Comparison of ENCODE assay signal across 8 mouse cellular contexts in the genomic region with DNA sequence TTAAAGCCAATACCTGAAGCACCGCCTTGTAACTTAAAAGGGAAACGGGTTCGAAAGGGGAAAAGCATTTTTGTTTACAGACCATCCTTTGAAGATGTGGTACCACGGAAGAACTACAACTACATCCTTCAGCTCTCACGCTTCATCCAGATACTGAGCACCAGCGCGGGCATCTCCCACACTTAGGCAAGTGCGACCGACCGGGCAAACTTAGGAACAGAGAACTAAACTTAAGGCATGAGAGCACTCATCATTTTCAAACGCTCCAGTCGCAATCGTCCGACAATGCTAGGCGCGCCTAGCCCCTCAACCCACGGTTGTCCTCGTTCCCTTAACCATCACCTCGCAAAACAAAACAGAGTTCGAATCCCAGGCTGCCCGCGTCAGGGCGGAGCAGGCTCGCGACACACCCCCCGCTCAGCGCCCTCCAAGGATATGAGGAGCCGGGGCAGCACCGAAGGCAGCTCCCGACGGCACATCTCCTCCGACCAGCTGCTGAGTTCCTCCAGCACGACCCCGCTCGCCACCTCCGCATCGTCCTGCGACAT. TPM values are rescaled to one million over a fixed set of nuclear protein-coding genes. Genes with fewer than 3 reads are reported as not detected.
DNase-seq lines count a peak whose midpoint lies in the region; ATAC-seq and TF ChIP-seq lines count a peak whose summit lies in the region.

No protein-coding gene starts in this region.

- H3K9me3 ChIP-seq in heart, postnatal 0 days (replicated peaks; ENCODE audit: control insufficient read depth, low read length): no peaks in the 10 kb centered on the region
- no peaks in the 10 kb centered on the region for H3K9me3 ChIP-seq in hindbrain, embryonic 16.5 days (ENCODE audit: control insufficient read depth, low read length)
- H3K9me3 ChIP-seq in midbrain, embryonic 13.5 days: no peaks in the 10 kb centered on the region

- H3K4me2 ChIP-seq in heart, postnatal 0 days (ENCODE audit: low read depth, low read length): peak overlapping the region; percentile 70
- H3K4me2 ChIP-seq in hindbrain, embryonic 16.5 days (ENCODE audit: low read length): peak overlapping the region; percentile 82
- peak overlapping the region; percentile 79 for H3K4me2 ChIP-seq in midbrain, embryonic 13.5 days (replicated peaks)

- no peaks in the 10 kb centered on the region for H3K27me3 ChIP-seq in heart, postnatal 0 days (ENCODE audit: control insufficient read depth, insufficient read depth, low read length)
- H3K27me3 ChIP-seq in hindbrain, embryonic 16.5 days (replicated peaks; ENCODE audit: control insufficient read depth, insufficient read depth, low read length): no peaks in the 10 kb centered on the region
- H3K27me3 ChIP-seq in midbrain, embryonic 13.5 days: no peaks in the 10 kb centered on the region

- no peak for TF ChIP-seq EP300 in heart, postnatal 0 days (IDR thresholded peaks at IDR 0.05; ENCODE audit: low read depth)

- peak overlapping the region; percentile 75 for H3K4me3 ChIP-seq in heart, postnatal 0 days (ENCODE audit: low read depth, low read length)
- H3K4me3 ChIP-seq in brown adipose tissue, adult 24 weeks (ENCODE audit: insufficient read depth, low read depth, low read length): peak overlapping the region; percentile 96
- peak overlapping the region; percentile 75 for H3K4me3 ChIP-seq in hindbrain, embryonic 16.5 days (ENCODE audit: low read length)
- H3K4me3 ChIP-seq in midbrain, embryonic 13.5 days (replicated peaks): peak overlapping the region; percentile 86

- ATAC-seq in heart, postnatal 0 days (ENCODE audit: insufficient read depth, low read depth): peak; percentile 57
- peak; percentile 84 for ATAC-seq in hindbrain, embryonic 16.5 days
- ATAC-seq in midbrain, embryonic 13.5 days: no peak; the same call in 1 of the 2 replicates

- no peak for DNase-seq in heart, postnatal 0 days (ENCODE audit: low spot score)
- no peak for DNase-seq in heart, adult 11 months
- no peak for DNase-seq in thymus, postnatal 25 days
- no peak for DNase-seq in layer of hippocampus, adult 9-10 months (ENCODE audit: low spot score)
- no peak for DNase-seq in right cerebral cortex, postnatal 36 days (ENCODE audit: low spot score in 2 of 2)

- H3K4me1 ChIP-seq in heart, postnatal 0 days (ENCODE audit: control insufficient read depth, insufficient read depth): 0 out of 2 replicates have a peak, but pooled peaks cover 3% of the 10 kb centered on the region
- H3K4me1 ChIP-seq in brown adipose tissue, adult 24 weeks (ENCODE audit: control insufficient read depth, insufficient read depth, insufficient read length, low read length): no peaks in the 10 kb centered on the region
- H3K4me1 ChIP-seq in hindbrain, embryonic 16.5 days (ENCODE audit: control insufficient read depth, insufficient read depth, low read depth, low read length): peaks cover 6% of the 10 kb centered on the region; the same call in 1 of the 2 replicates
- H3K4me1 ChIP-seq in midbrain, embryonic 13.5 days (replicated peaks): peaks cover 15% of the 10 kb centered on the region

- TF ChIP-seq CTCF in heart, postnatal 0 days (IDR thresholded peaks at IDR 0.05; ENCODE audit: low read depth): no peak

- no peak overlapping the region for H3K27ac ChIP-seq in heart, postnatal 0 days (ENCODE audit: low read depth)
- H3K27ac ChIP-seq in brown adipose tissue, adult 24 weeks (replicated peaks; ENCODE audit: low read depth, low read length): no peak overlapping the region
- H3K27ac ChIP-seq in hindbrain, embryonic 16.5 days (ENCODE audit: low read depth, low read length): no peak overlapping the region
- H3K27ac ChIP-seq in midbrain, embryonic 13.5 days: no peak overlapping the region

- peak overlapping the region; percentile 66 for H3K9ac ChIP-seq in heart, postnatal 0 days (replicated peaks; ENCODE audit: low read depth, low read length)
- H3K9ac ChIP-seq in hindbrain, embryonic 16.5 days (ENCODE audit: low read depth, low read length): peak overlapping the region; percentile 70
- H3K9ac ChIP-seq in midbrain, embryonic 13.5 days (replicated peaks): peak overlapping the region; percentile 80

- H3K36me3 ChIP-seq in heart, postnatal 0 days (replicated peaks; ENCODE audit: control insufficient read depth, insufficient read depth, low read length): no peaks in the 10 kb centered on the region
- H3K36me3 ChIP-seq in hindbrain, embryonic 16.5 days (ENCODE audit: control insufficient read depth, insufficient read depth, low read length): no peaks in the 10 kb centered on the region
- no peaks in the 10 kb centered on the region for H3K36me3 ChIP-seq in midbrain, embryonic 13.5 days

- 1% methylated on average over 38 of the region's 38 CpGs for WGBS in heart, postnatal 0 days
- under 1% methylated on average over 38 of the region's 38 CpGs for WGBS in hindbrain, embryonic 16.5 days
- WGBS in midbrain, embryonic 13.5 days: 2% methylated on average over 38 of the region's 38 CpGs

RNA-seq across cellular contexts. Expression of gene BC055324, which starts 0.3 kb away (rescaled TPM):
- total RNA-seq in heart, postnatal 0 days (2014; rRNA removed; ENCODE audit: low replicate concordance): 5.6 and 7.5 TPM in 2 replicates
- 3.6 and 3.7 TPM in 2 replicates for polyA plus RNA-seq in heart, postnatal 0 days (2015; fragmentation: Nextera tagmentation; extraction: Ambion mirVana)
- not detected in 2 replicates for polyA plus RNA-seq in brown adipose tissue, adult 24 weeks (2012; ENCODE audit: insufficient read depth, insufficient read length, missing spikeins)
- 3.7 and 5.1 TPM in 2 replicates for polyA plus RNA-seq in hindbrain, embryonic 16.5 days (2015; fragmentation: Nextera tagmentation; extraction: Ambion mirVana)
- polyA plus RNA-seq in midbrain, embryonic 13.5 days (2015; fragmentation: Nextera tagmentation; extraction: Ambion mirVana): 11.0 and 11.2 TPM in 2 replicates

RNA-seq across cellular contexts. Expression of gene Mettl18, which starts 0.4 kb away (rescaled TPM):
- total RNA-seq in heart, postnatal 0 days (2014; rRNA removed; ENCODE audit: low replicate concordance): 0.27 and 3.5 TPM in 2 replicates
- 6.5 TPM in 2 replicates for polyA plus RNA-seq in heart, postnatal 0 days (2015; fragmentation: Nextera tagmentation; extraction: Ambion mirVana)
- polyA plus RNA-seq in brown adipose tissue, adult 24 weeks (2012; ENCODE audit: insufficient read depth, insufficient read length, missing spikeins): 2.3 and 5.1 TPM in 2 replicates
- 7.6 and 7.8 TPM in 2 replicates for polyA plus RNA-seq in hindbrain, embryonic 16.5 days (2015; fragmentation: Nextera tagmentation; extraction: Ambion mirVana)
- polyA plus RNA-seq in midbrain, embryonic 13.5 days (2015; fragmentation: Nextera tagmentation; extraction: Ambion mirVana): 8.0 and 10.5 TPM in 2 replicates

RNA-seq across cellular contexts. Expression of gene Sele, which starts 53.8 kb away (rescaled TPM):
- total RNA-seq in heart, postnatal 0 days (2014; rRNA removed; ENCODE audit: low replicate concordance): 3.7 and 6.1 TPM in 2 replicates
- polyA plus RNA-seq in heart, postnatal 0 days (2015; fragmentation: Nextera tagmentation; extraction: Ambion mirVana): 2.1 and 2.4 TPM in 2 replicates
- polyA plus RNA-seq in brown adipose tissue, adult 24 weeks (2012; ENCODE audit: insufficient read depth, insufficient read length, missing spikeins): 0.38 TPM in 1 of 2 replicates, not detected in the other
- not detected in 2 replicates for polyA plus RNA-seq in hindbrain, embryonic 16.5 days (2015; fragmentation: Nextera tagmentation; extraction: Ambion mirVana)
- polyA plus RNA-seq in midbrain, embryonic 13.5 days (2015; fragmentation: Nextera tagmentation; extraction: Ambion mirVana): not detected in 2 replicates
